Mouse (Mus musculus): ENCODE results near the gene Gm6509.
"Not testable (repeated sequence)": the region's sequence is repeated elsewhere in the genome, so short reads cannot be mapped to it uniquely, and the experiment has no call there.

Gene Gm6509

GRCm38 (mm10) chr5:94623679-94624078 lies at the start of gene Gm6509:
Gene Gm6509, plus strand, starts transcription at chr5:94623979.
- not testable (repeated sequence) for DNase-seq (ENCODE audit: low spot score)

- DNase-seq (ENCODE audit: low spot score) = not testable (repeated sequence)
These were observed 7.5 kb upstream of the Gm6509 start, which contains the start of gene Gm3147 for GRCm38 (mm10) chr5:94616242-94616641. Gene Gm3147, minus strand, starts transcription at chr5:94616342.

DNA sequence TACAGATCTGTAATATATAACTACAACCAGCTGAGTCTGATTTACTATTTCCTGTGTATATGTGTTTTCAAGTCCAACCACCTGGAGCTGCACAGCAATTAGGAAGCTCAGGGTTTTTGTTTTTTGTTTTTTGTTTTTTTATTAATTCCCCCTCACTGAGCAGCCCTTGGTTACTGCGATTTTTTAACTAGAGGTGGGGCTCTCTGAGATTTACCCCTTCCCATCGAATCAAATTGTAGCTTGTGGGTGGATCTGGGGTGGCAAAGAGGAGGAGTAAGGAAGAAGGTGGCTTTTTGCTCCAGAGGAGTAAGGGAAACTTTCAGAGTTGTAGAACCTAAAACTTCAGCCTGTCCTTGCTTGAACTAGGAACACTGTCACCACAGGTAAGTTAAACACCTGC lies 24.3 kb downstream of the Gm6509 start, which contains the start of gene Gm6205:
Gene Gm6205, plus strand, starts transcription at position 301 of the 400 bp plus-strand sequence.
- not testable (repeated sequence) for DNase-seq (ENCODE audit: low spot score)

All from left cerebral cortex, adult 11 months (tissue).